Mouse (Mus musculus) liver, adult 2 months (tissue): ENCODE results near the gene 2310034C09Rik. TPM values are rescaled to one million over a fixed set of nuclear protein-coding genes. Genes with fewer than 3 reads are reported as not detected.

Experiments
- DNase-seq: peaks from one replicate; pipeline ENCODE4 v3.0.0-alpha.2; 2011; ENCODE audit warnings: low read depth, low spot score; ENCODE audit errors: extremely low read depth
- H3K27ac ChIP-seq: fragments of 200-500 bp; replicated peaks from 2 replicates; pipeline ENCODE4 v1.5.1; 2012; ENCODE audit warnings: low read depth, mild to moderate bottlenecking, control low read depth, inconsistent platforms, low read length; ENCODE audit not compliant: insufficient read depth
- H3K27me3 ChIP-seq: fragments of 200-500 bp; 2 replicates; pipeline ENCODE4 v1.6.1; 2012; ENCODE audit warnings: mild to moderate bottlenecking, moderate library complexity, low read length, inconsistent platforms; ENCODE audit not compliant: control insufficient read depth, insufficient read depth
- H3K36me3 ChIP-seq: fragments of 200-500 bp; 2 replicates; pipeline ENCODE4 v1.6.1; 2012; ENCODE audit warnings: low read length, inconsistent platforms; ENCODE audit not compliant: control insufficient read depth, insufficient read depth
- H3K4me1 ChIP-seq: fragments of 200-500 bp; 2 replicates; pipeline ENCODE4 v1.6.1; 2011; ENCODE audit warnings: low read length; ENCODE audit not compliant: control insufficient read depth, insufficient read depth
- H3K4me3 ChIP-seq: fragments of 200-500 bp; 2 replicates; pipeline ENCODE4 v1.5.1; 2011; ENCODE audit warnings: low read depth, mild to moderate bottlenecking, control low read depth, low read length, moderate library complexity; ENCODE audit not compliant: insufficient read depth
- H3K79me2 ChIP-seq: fragments of 200-500 bp; 2 replicates; pipeline ENCODE4 v1.6.1; 2012; ENCODE audit warnings: inconsistent platforms, mild to moderate bottlenecking, low read length, moderate library complexity; ENCODE audit not compliant: control insufficient read depth, insufficient read depth
- H3K9ac ChIP-seq: fragments of 200-500 bp; 2 replicates; pipeline ENCODE4 v1.6.1; 2012; ENCODE audit warnings: low read depth, mild to moderate bottlenecking, control low read depth, inconsistent platforms, low read length
- CTCF ChIP-seq: fragments of 200-500 bp; IDR thresholded peaks from 2 replicates; pipeline ENCODE4 v1.5.1; 2011; ENCODE audit warnings: low read depth, low read length, control low read depth
- POLR2A ChIP-seq: fragments of 200-500 bp; IDR thresholded peaks from 2 replicates; pipeline ENCODE4 v1.6.1; 2011; ENCODE audit warnings: low read length, control low read depth; ENCODE audit not compliant: insufficient read depth; ENCODE audit errors: extremely low read depth
- WGBS: fragments of 180-500 bp; shearing (Covaris S2); methylation state at CpG from one replicate; pipeline ENCODE4 v1.1.7; 2018; 5-methylcytosine and 5-hydroxymethylcytosine counted together
- polyA plus RNA-seq: library from polyadenylated mRNA; depleted of rRNA; stranded (reverse); fragments of >200 nt; gene quantifications from 2 replicates; pipeline ENCODE4 v1.2.3, GENCODE M21; 2012; rRNA removed
- total RNA-seq: library from RNA; depleted of rRNA; stranded (reverse); fragments of >200 nt; gene quantifications from 2 replicates; pipeline ENCODE4 v1.2.3, GENCODE M21; 2014; rRNA removed

2310034C09Rik gene
- total and polyA plus RNA-seq, 2 experiments = not detected

GRCm38 (mm10) chr16:88786786-88787185, 28.1 kb downstream of the 2310034C09Rik start:
- H3K27ac ChIP-seq = no peak overlapping the region
- no peaks in the 10 kb centered on the region for H3K36me3 ChIP-seq
- no peak for DNase-seq
- H3K27me3 ChIP-seq = no peaks in the 10 kb centered on the region
- no peak overlapping the region for H3K4me3 ChIP-seq
- no peaks in the 10 kb centered on the region for H3K79me2 ChIP-seq
- no peak for TF ChIP-seq POLR2A
- no peak for TF ChIP-seq CTCF
- H3K4me1 ChIP-seq = no peaks in the 10 kb centered on the region
- 63% methylated on average over 2 of the region's 2 CpGs for WGBS
- H3K9ac ChIP-seq = no peak overlapping the region

Other genes with a start within 250 kb of the 2310034C09Rik start
- 0.13 and 0.37 TPM in 2 replicates for gene Cldn8, start 195.7 kb upstream of the 2310034C09Rik start, total RNA-seq
- gene Cldn8, start 195.7 kb upstream of the 2310034C09Rik start, polyA plus RNA-seq = 0.05 TPM in 1 of 2 replicates, not detected in the other
- not detected in 2 replicates for gene Krtap24-1, start 146.6 kb upstream of the 2310034C09Rik start, total RNA-seq
- not detected in 2 replicates for gene Krtap24-1, start 146.6 kb upstream of the 2310034C09Rik start, polyA plus RNA-seq
- gene 2310079G19Rik, start 131.2 kb upstream of the 2310034C09Rik start, total RNA-seq = not detected in 2 replicates
- gene 2310079G19Rik, start 131.2 kb upstream of the 2310034C09Rik start, polyA plus RNA-seq = not detected in 2 replicates
- not detected in 2 replicates for gene Krtap26-1, start 111.1 kb upstream of the 2310034C09Rik start, total RNA-seq
- gene Krtap26-1, start 111.1 kb upstream of the 2310034C09Rik start, polyA plus RNA-seq = not detected in 2 replicates
- gene Krtap27-1, start 87.2 kb upstream of the 2310034C09Rik start, total RNA-seq = not detected in 2 replicates
- not detected in 2 replicates for gene Krtap27-1, start 87.2 kb upstream of the 2310034C09Rik start, polyA plus RNA-seq
- gene 2310061N02Rik, start 50.9 kb upstream of the 2310034C09Rik start, total RNA-seq = not detected in 2 replicates
- not detected in 2 replicates for gene 2310061N02Rik, start 50.9 kb upstream of the 2310034C09Rik start, polyA plus RNA-seq
- not detected in 2 replicates for gene Krtap13-1, start 30.0 kb upstream of the 2310034C09Rik start, total RNA-seq
- gene Krtap13-1, start 30.0 kb upstream of the 2310034C09Rik start, polyA plus RNA-seq = not detected in 2 replicates
- gene Krtap13, start 7.2 kb upstream of the 2310034C09Rik start, total RNA-seq = not detected in 2 replicates
- not detected in 2 replicates for gene Krtap13, start 7.2 kb upstream of the 2310034C09Rik start, polyA plus RNA-seq
- not detected in 2 replicates for gene 2310057N15Rik, start 15.4 kb downstream of the 2310034C09Rik start, total RNA-seq
- gene 2310057N15Rik, start 15.4 kb downstream of the 2310034C09Rik start, polyA plus RNA-seq = not detected in 2 replicates
- gene Gm5965, start 19.0 kb downstream of the 2310034C09Rik start, total RNA-seq = not detected in 2 replicates
- not detected in 2 replicates for gene Gm5965, start 19.0 kb downstream of the 2310034C09Rik start, polyA plus RNA-seq
- gene Gm20741, start 53.4 kb downstream of the 2310034C09Rik start, total RNA-seq = not detected in 2 replicates
- gene Gm20741, start 53.4 kb downstream of the 2310034C09Rik start, polyA plus RNA-seq = not detected in 2 replicates
- gene Krtap15, start 61.4 kb downstream of the 2310034C09Rik start, total RNA-seq = not detected in 2 replicates
- gene Krtap15, start 61.4 kb downstream of the 2310034C09Rik start, polyA plus RNA-seq = not detected in 2 replicates
- not detected in 2 replicates for gene Krtap14, start 67.3 kb downstream of the 2310034C09Rik start, total RNA-seq
- not detected in 2 replicates for gene Krtap14, start 67.3 kb downstream of the 2310034C09Rik start, polyA plus RNA-seq
- not detected in 2 replicates for gene Krtap19-1, start 110.6 kb downstream of the 2310034C09Rik start, total RNA-seq
- not detected in 2 replicates for gene Krtap19-1, start 110.6 kb downstream of the 2310034C09Rik start, polyA plus RNA-seq
- gene Krtap19-2, start 115.4 kb downstream of the 2310034C09Rik start, total RNA-seq = not detected in 2 replicates
- gene Krtap19-2, start 115.4 kb downstream of the 2310034C09Rik start, polyA plus RNA-seq = not detected in 2 replicates
- not detected in 2 replicates for gene Krtap19-3, start 119.2 kb downstream of the 2310034C09Rik start, total RNA-seq
- not detected in 2 replicates for gene Krtap19-3, start 119.2 kb downstream of the 2310034C09Rik start, polyA plus RNA-seq
- not detected in 2 replicates for gene Krtap19-4, start 126.2 kb downstream of the 2310034C09Rik start, total RNA-seq
- not detected in 2 replicates for gene Krtap19-4, start 126.2 kb downstream of the 2310034C09Rik start, polyA plus RNA-seq
- not detected in 2 replicates for gene Krtap19-5, start 137.6 kb downstream of the 2310034C09Rik start, total RNA-seq
- not detected in 2 replicates for gene Krtap19-5, start 137.6 kb downstream of the 2310034C09Rik start, polyA plus RNA-seq
- gene Krtap19-9b, start 173.4 kb downstream of the 2310034C09Rik start, total RNA-seq = not detected in 2 replicates
- not detected in 2 replicates for gene Krtap19-9b, start 173.4 kb downstream of the 2310034C09Rik start, polyA plus RNA-seq
- gene Krtap16-3, start 204.0 kb downstream of the 2310034C09Rik start, total RNA-seq = not detected in 2 replicates
- gene Krtap16-3, start 204.0 kb downstream of the 2310034C09Rik start, polyA plus RNA-seq = not detected in 2 replicates